Mouse (Mus musculus) CD4-positive, CD25-positive, alpha-beta regulatory T cell, adult 9 weeks (primary cell): ENCODE measurements around the gene Gpr61. TPM values are rescaled to one million over a fixed set of nuclear protein-coding genes. Genes with fewer than 3 reads are reported as not detected.

Source experiments
- polyA plus RNA-seq: library from polyadenylated mRNA; unstranded; fragments of 100-300 nt; shearing (Covaris generic); gene quantifications from one replicate; pipeline ENCODE4 v1.2.1, GENCODE M21; 2017

The Gpr61 gene
- polyA plus RNA-seq, result not detected

GRCm38 (mm10) chr3:108154656-108155055, at the start of gene Gpr61:
Gpr61 (minus strand) TSS chr3:108154882.

GRCm38 (mm10) chr3:108200329-108201323, 45.9 kb upstream of the Gpr61 start, which contains the start of gene Cyb561d1:
Cyb561d1 (minus strand) TSS chr3:108201212.

GRCm38 (mm10) chr3:108186098-108187047, 31.7 kb upstream of the Gpr61 start, which contains the start of gene Amigo1:
Amigo1 (plus strand) TSS chr3:108186335.

GRCm38 (mm10) chr3:108145534-108146445, 8.9 kb downstream of the Gpr61 start, which contains the start of gene Gnai3:
Gnai3 (minus strand) TSS chr3:108146146.

Other genes with a start within 250 kb of the Gpr61 start
- gene Gstm7, start 223.1 kb downstream of the Gpr61 start, polyA plus RNA-seq, result 2.1 TPM
- gene Gstm6, start 211.1 kb downstream of the Gpr61 start, polyA plus RNA-seq, result not detected
- gene Gstm3, start 185.6 kb downstream of the Gpr61 start, polyA plus RNA-seq, result not detected
- not detected for gene Gstm2, start 168.4 kb downstream of the Gpr61 start, polyA plus RNA-seq
- 4.6 TPM for gene Gstm1, start 136.9 kb downstream of the Gpr61 start, polyA plus RNA-seq
- 11.1 TPM for gene Gstm4, start 110.0 kb downstream of the Gpr61 start, polyA plus RNA-seq
- gene Ampd2, start 68.2 kb downstream of the Gpr61 start, polyA plus RNA-seq, result 50.0 TPM
- gene Gnat2, start 62.1 kb downstream of the Gpr61 start, polyA plus RNA-seq, result not detected
- gene Gnai3, start 8.7 kb downstream of the Gpr61 start, polyA plus RNA-seq, result 217 TPM
- gene Amigo1, start 31.5 kb upstream of the Gpr61 start, polyA plus RNA-seq, result 0.21 TPM
- 28.0 TPM for gene Cyb561d1, start 46.3 kb upstream of the Gpr61 start, polyA plus RNA-seq
- 9.5 TPM for gene Atxn7l2, start 56.1 kb upstream of the Gpr61 start, polyA plus RNA-seq
- gene Sypl2, start 71.8 kb upstream of the Gpr61 start, polyA plus RNA-seq, result not detected
- 156 TPM for gene Psma5, start 102.0 kb upstream of the Gpr61 start, polyA plus RNA-seq
- gene Sort1, start 129.2 kb upstream of the Gpr61 start, polyA plus RNA-seq, result not detected
- not detected for gene Mybphl, start 210.0 kb upstream of the Gpr61 start, polyA plus RNA-seq
- 2.6 TPM for gene Psrc1, start 229.0 kb upstream of the Gpr61 start, polyA plus RNA-seq